Mouse (Mus musculus) embryo, embryonic 11.5 days (tissue): ENCODE results near the gene Ino80b.
"Not testable (repeated sequence)": the region's sequence is repeated elsewhere in the genome, so short reads cannot be mapped to it uniquely, and the experiment has no call there.

Source experiments
- DNase-seq: peaks from one replicate; pipeline ENCODE4 v3.0.0-alpha.2; 2012; ENCODE audit warnings: low read depth, low spot score

Ino80b gene

GRCm38 (mm10) chr6:83125331-83125730 lies at the start of gene Ino80b:
Gene Ino80b, minus strand, starts transcription at chr6:83125431.
- no peak for DNase-seq

GRCm38 (mm10) chr6:83172240-83172920 lies 47.1 kb upstream of the Ino80b start:
- no peak for DNase-seq

- DNase-seq, result no peak
Observed at GRCm38 (mm10) chr6:83171063-83171462, 45.8 kb upstream of the Ino80b start.

GRCm38 (mm10) chr6:83169872-83170271 lies 44.6 kb upstream of the Ino80b start:
- DNase-seq, result no peak

GRCm38 (mm10) chr6:83166243-83166630 lies 41.0 kb upstream of the Ino80b start:
- DNase-seq, result no peak

GRCm38 (mm10) chr6:83165607-83166242 lies 40.5 kb upstream of the Ino80b start, which contains the start of gene Dctn1:
Gene Dctn1, plus strand, starts transcription at chr6:83165920.
- peak; percentile 91 for DNase-seq

GRCm38 (mm10) chr6:83165026-83165606 lies 39.9 kb upstream of the Ino80b start:
- no peak for DNase-seq

GRCm38 (mm10) chr6:83162701-83163100 lies 37.5 kb upstream of the Ino80b start:
- peak; percentile 67 for DNase-seq

GRCm38 (mm10) chr6:83161921-83162641 lies 36.9 kb upstream of the Ino80b start:
- DNase-seq, result no peak

GRCm38 (mm10) chr6:83161442-83161841 lies 36.2 kb upstream of the Ino80b start:
- no peak for DNase-seq

- not testable (repeated sequence) for DNase-seq
Observed at GRCm38 (mm10) chr6:83159456-83159855, 34.2 kb upstream of the Ino80b start.

- peak; percentile 83 for DNase-seq
Observed at GRCm38 (mm10) chr6:83156259-83156684, 31.0 kb upstream of the Ino80b start, which contains the start of the genes Wdr54 and 1700003E16Rik. Gene Wdr54, minus strand, starts transcription at chr6:83156397. Gene 1700003E16Rik, plus strand, starts transcription at chr6:83156404.

- no peak for DNase-seq
Observed at GRCm38 (mm10) chr6:83155552-83156238, 30.5 kb upstream of the Ino80b start.

GRCm38 (mm10) chr6:83153485-83153884 lies 28.3 kb upstream of the Ino80b start:
- no peak for DNase-seq

GRCm38 (mm10) chr6:83153038-83153437 lies 27.8 kb upstream of the Ino80b start:
- no peak for DNase-seq

GRCm38 (mm10) chr6:83151721-83152120 lies 26.5 kb upstream of the Ino80b start:
- DNase-seq, result no peak

GRCm38 (mm10) chr6:83147280-83147679 lies 22.0 kb upstream of the Ino80b start:
- DNase-seq, result no peak

- no peak for DNase-seq
Observed at GRCm38 (mm10) chr6:83145805-83146204, 20.6 kb upstream of the Ino80b start.

- DNase-seq, result no peak
Observed at GRCm38 (mm10) chr6:83145209-83145608, 20.0 kb upstream of the Ino80b start.

GRCm38 (mm10) chr6:83142886-83143285 lies 17.7 kb upstream of the Ino80b start:
- no peak for DNase-seq

GRCm38 (mm10) chr6:83142211-83142731 lies 17.0 kb upstream of the Ino80b start:
- no peak for DNase-seq
